Mouse (Mus musculus): ENCODE data around the gene Kxd1.

DNA sequence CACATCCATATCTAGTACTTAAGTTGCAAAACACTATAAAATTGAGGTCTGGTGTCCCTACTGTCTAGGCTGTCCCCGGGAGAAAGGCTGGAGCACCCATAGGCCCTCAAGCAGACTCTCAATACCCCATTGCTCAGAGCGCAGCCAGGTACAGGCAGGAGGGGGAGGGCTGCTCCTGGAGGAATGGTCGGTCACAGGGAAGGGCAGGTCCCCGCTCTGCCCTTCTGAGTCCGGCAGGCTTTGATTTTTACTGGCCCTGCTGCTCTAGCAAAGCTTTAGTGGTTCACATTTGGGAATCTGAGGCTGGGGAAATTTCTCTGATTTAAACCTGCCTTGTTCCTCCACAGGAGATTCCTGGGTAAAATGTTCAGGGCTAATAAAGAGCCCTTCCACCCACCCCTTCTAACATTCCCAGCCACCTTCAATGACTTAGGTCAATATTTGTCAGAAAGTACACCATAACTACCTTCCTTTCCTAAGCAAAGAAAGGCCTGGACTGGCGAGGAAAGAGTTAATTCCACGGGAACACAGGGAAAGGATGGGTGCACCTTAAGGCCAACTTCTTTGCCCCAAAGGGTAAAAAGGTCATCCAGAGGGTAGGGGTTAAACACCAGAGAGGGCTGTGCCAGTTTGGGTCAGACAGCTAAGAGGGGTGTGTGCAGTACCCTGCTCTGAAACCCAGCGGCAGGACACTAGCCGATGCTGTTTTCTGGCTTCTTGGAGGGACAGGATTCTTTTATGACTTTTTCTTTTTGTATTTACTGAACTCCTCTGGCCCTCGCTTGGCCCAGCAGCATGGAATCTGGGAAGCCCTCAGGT is 37.5 kb downstream of the Kxd1 start:
- TF ChIP-seq CTCF (conservative IDR thresholded peaks at IDR 0.05; ENCODE audit: low read length), result no peak
- no peak for TF ChIP-seq NANOG (IDR thresholded peaks at IDR 0.05; ENCODE audit: borderline replicate concordance, low read length)
